Mouse (Mus musculus) embryonic facial prominence, embryonic 10.5 days (tissue): ENCODE results near the gene Ahdc1. TPM values are rescaled to one million over a fixed set of nuclear protein-coding genes. Genes with fewer than 3 reads are reported as not detected.

ENCODE experiments used
- DNase-seq: peaks from one replicate; pipeline ENCODE4 v3.0.0-alpha.2; 2017; ENCODE audit warnings: low spot score
- H3K27ac ChIP-seq: fragments of 300-500 bp; sonication (generic); replicated peaks from 2 replicates; pipeline ENCODE4 v1.5.1; 2016; ENCODE audit warnings: mild to moderate bottlenecking
- H3K27me3 ChIP-seq: fragments of 300-500 bp; sonication (generic); replicated peaks from 2 replicates; pipeline ENCODE4 v1.6.1; 2016; ENCODE audit warnings: low read depth, mild to moderate bottlenecking; ENCODE audit not compliant: poor library complexity, severe bottlenecking
- H3K36me3 ChIP-seq: fragments of 300-500 bp; sonication (generic); replicated peaks from 2 replicates; pipeline ENCODE4 v1.6.1; 2016; ENCODE audit warnings: mild to moderate bottlenecking, moderate library complexity
- H3K4me1 ChIP-seq: fragments of 300-500 bp; sonication (generic); 2 replicates; pipeline ENCODE4 v1.6.1; 2016
- H3K4me3 ChIP-seq: fragments of 300-500 bp; sonication (generic); 2 replicates; pipeline ENCODE4 v1.5.1; 2016; ENCODE audit warnings: mild to moderate bottlenecking, moderate library complexity
- H3K9me3 ChIP-seq: fragments of 300-500 bp; sonication (generic); 2 replicates; pipeline ENCODE4 v1.6.1; 2016; ENCODE audit warnings: mild to moderate bottlenecking
- WGBS: fragments of 180-500 bp; shearing (Covaris S2); methylation state at CpG from one replicate; pipeline ENCODE4 v1.1.7; 2016; 5-methylcytosine and 5-hydroxymethylcytosine counted together
- polyA plus RNA-seq: library from polyadenylated mRNA; unstranded; fragments of >200 nt; fragmentation: Nextera tagmentation; extraction: Ambion mirVana; gene quantifications from 2 replicates; pipeline ENCODE4 v1.2.1, GENCODE M21; 2016

Gene Ahdc1
- polyA plus RNA-seq, result 11.5 and 11.6 TPM in 2 replicates

- peak within 1 kb of the TSS; percentile 97 for H3K27ac ChIP-seq
- peaks cover 91% of the 10 kb centered on the region for H3K4me1 ChIP-seq
- no peaks in the 10 kb centered on the region for H3K9me3 ChIP-seq
- DNase-seq, result peak; percentile 96
- peak within 1 kb of the TSS; percentile 99 for H3K4me3 ChIP-seq
- WGBS, result under 1% methylated on average over 66 of the region's 66 CpGs
- H3K27me3 ChIP-seq, result peaks cover 18% of the 10 kb centered on the region
- H3K36me3 ChIP-seq, result no peaks in the 10 kb centered on the region
Measured at GRCm38 (mm10) chr4:133011028-133011820, at the start of gene Ahdc1. TSS of gene Ahdc1 (plus strand) at chr4:133011260.

GRCm38 (mm10) chr4:132961866-132962265, 49.2 kb upstream of the Ahdc1 start:
- H3K4me1 ChIP-seq, result peaks cover 54% of the 10 kb centered on the region
- H3K9me3 ChIP-seq, result no peaks in the 10 kb centered on the region
- no peaks in the 10 kb centered on the region for H3K27me3 ChIP-seq
- no peak for DNase-seq
- no peak overlapping the region for H3K27ac ChIP-seq
- no peaks in the 10 kb centered on the region for H3K36me3 ChIP-seq
- WGBS, result 84% methylated on average over 5 of the region's 5 CpGs
- H3K4me3 ChIP-seq, result no peak overlapping the region

- Histone ChIP-seq H3K4me1 (peaks cover 53% of the 10 kb centered on the region), H3K9me3 (no peaks in the 10 kb centered on the region), H3K27ac (no peak overlapping the region), H3K27me3 (no peaks in the 10 kb centered on the region), H3K36me3 (no peaks in the 10 kb centered on the region), H3K4me3 (no peak overlapping the region)
- DNase-seq, result no peak
- 90% methylated on average over 4 of the region's 4 CpGs for WGBS
Measured at GRCm38 (mm10) chr4:132962628-132963027, 48.4 kb upstream of the Ahdc1 start.

GRCm38 (mm10) chr4:132963436-132963835, 47.6 kb upstream of the Ahdc1 start:
- H3K27me3 ChIP-seq, result no peaks in the 10 kb centered on the region
- peak overlapping the region; percentile 81 for H3K27ac ChIP-seq
- H3K36me3 ChIP-seq, result no peaks in the 10 kb centered on the region
- WGBS, result 33% methylated on average over 2 of the region's 2 CpGs
- no peaks in the 10 kb centered on the region for H3K9me3 ChIP-seq
- H3K4me1 ChIP-seq, result peaks cover 56% of the 10 kb centered on the region
- no peak overlapping the region for H3K4me3 ChIP-seq
- DNase-seq, result no peak

GRCm38 (mm10) chr4:132964064-132964463, 47.0 kb upstream of the Ahdc1 start:
- Histone ChIP-seq H3K9me3 (no peaks in the 10 kb centered on the region), H3K27me3 (no peaks in the 10 kb centered on the region), H3K4me1 (peaks cover 52% of the 10 kb centered on the region), H3K4me3 (no peak overlapping the region), H3K36me3 (no peaks in the 10 kb centered on the region), H3K27ac (peak overlapping the region; percentile 81)
- DNase-seq, result no peak
- WGBS, result 35% methylated on average over 3 of the region's 3 CpGs

GRCm38 (mm10) chr4:132964473-132964872, 46.6 kb upstream of the Ahdc1 start:
- Histone ChIP-seq H3K36me3 (no peaks in the 10 kb centered on the region), H3K27ac (peak overlapping the region; percentile 81), H3K4me1 (peaks cover 48% of the 10 kb centered on the region), H3K27me3 (no peaks in the 10 kb centered on the region), H3K9me3 (no peaks in the 10 kb centered on the region), H3K4me3 (no peak overlapping the region)
- 26% methylated on average over 5 of the region's 5 CpGs for WGBS
- no peak for DNase-seq

GRCm38 (mm10) chr4:132968105-132968938, 42.7 kb upstream of the Ahdc1 start:
- peaks cover 24% of the 10 kb centered on the region for H3K4me1 ChIP-seq
- no peak overlapping the region for H3K27ac ChIP-seq
- no peaks in the 10 kb centered on the region for H3K9me3 ChIP-seq
- H3K4me3 ChIP-seq, result no peak overlapping the region
- no peak for DNase-seq
- peaks cover 21% of the 10 kb centered on the region for H3K27me3 ChIP-seq
- 52% methylated on average over 6 of the region's 6 CpGs for WGBS
- H3K36me3 ChIP-seq, result no peaks in the 10 kb centered on the region

- Histone ChIP-seq H3K27ac (no peak overlapping the region), H3K4me1 (peaks cover 38% of the 10 kb centered on the region), H3K9me3 (no peaks in the 10 kb centered on the region), H3K27me3 (peaks cover 53% of the 10 kb centered on the region), H3K36me3 (no peaks in the 10 kb centered on the region), H3K4me3 (no peak overlapping the region)
- no peak for DNase-seq
- 75% methylated on average over 6 of the region's 6 CpGs for WGBS
Measured at GRCm38 (mm10) chr4:132971601-132972000, 39.5 kb upstream of the Ahdc1 start.

GRCm38 (mm10) chr4:132972101-132972500, 39.0 kb upstream of the Ahdc1 start:
- Histone ChIP-seq H3K27me3 (peaks cover 58% of the 10 kb centered on the region), H3K27ac (no peak overlapping the region)

GRCm38 (mm10) chr4:132972556-132972955, 38.5 kb upstream of the Ahdc1 start:
- WGBS, result 40% methylated on average over 2 of the region's 2 CpGs
- Histone ChIP-seq H3K36me3 (no peaks in the 10 kb centered on the region), H3K4me1 (peaks cover 47% of the 10 kb centered on the region), H3K4me3 (no peak overlapping the region), H3K27ac (no peak overlapping the region; the same call in 1 of the 2 replicates), H3K9me3 (no peaks in the 10 kb centered on the region), H3K27me3 (peaks cover 63% of the 10 kb centered on the region)
- no peak for DNase-seq

More at GRCm38 (mm10) chr4:132972101-132972500, 39.0 kb upstream of the Ahdc1 start:
- no peaks in the 10 kb centered on the region for H3K36me3 ChIP-seq
- no peak for DNase-seq
- WGBS, result 72% methylated on average over 3 of the region's 3 CpGs
- peaks cover 43% of the 10 kb centered on the region for H3K4me1 ChIP-seq
- H3K9me3 ChIP-seq, result no peaks in the 10 kb centered on the region
- H3K4me3 ChIP-seq, result no peak overlapping the region

GRCm38 (mm10) chr4:132973186-132973585, 37.9 kb upstream of the Ahdc1 start:
- DNase-seq, result no peak
- Histone ChIP-seq H3K27me3 (peaks cover 64% of the 10 kb centered on the region), H3K36me3 (no peaks in the 10 kb centered on the region), H3K27ac (no peak overlapping the region), H3K4me3 (no peak overlapping the region), H3K9me3 (no peaks in the 10 kb centered on the region), H3K4me1 (peaks cover 48% of the 10 kb centered on the region)
- WGBS, result 34% methylated on average over 8 of the region's 8 CpGs

GRCm38 (mm10) chr4:132973814-132974398, 37.2 kb upstream of the Ahdc1 start, which contains the start of gene Fgr:
TSS of gene Fgr (plus strand) at chr4:132974095.
- H3K27ac ChIP-seq, result peak within 1 kb of the TSS; percentile 78
- peaks cover 43% of the 10 kb centered on the region for H3K4me1 ChIP-seq
- H3K4me3 ChIP-seq, result peak within 1 kb of the TSS; percentile 53

More at GRCm38 (mm10) chr4:132973814-132974398, 37.2 kb upstream of the Ahdc1 start, which contains the start of gene Fgr:
- Histone ChIP-seq H3K27me3 (peaks cover 68% of the 10 kb centered on the region), H3K36me3 (no peaks in the 10 kb centered on the region), H3K9me3 (no peaks in the 10 kb centered on the region)
- WGBS, result 5% methylated on average over 21 of the region's 21 CpGs
- peak; percentile 27 for DNase-seq
